Mouse (Mus musculus): Measurements from ENCODE around the gene Apoc4.

Gene Apoc4

DNA sequence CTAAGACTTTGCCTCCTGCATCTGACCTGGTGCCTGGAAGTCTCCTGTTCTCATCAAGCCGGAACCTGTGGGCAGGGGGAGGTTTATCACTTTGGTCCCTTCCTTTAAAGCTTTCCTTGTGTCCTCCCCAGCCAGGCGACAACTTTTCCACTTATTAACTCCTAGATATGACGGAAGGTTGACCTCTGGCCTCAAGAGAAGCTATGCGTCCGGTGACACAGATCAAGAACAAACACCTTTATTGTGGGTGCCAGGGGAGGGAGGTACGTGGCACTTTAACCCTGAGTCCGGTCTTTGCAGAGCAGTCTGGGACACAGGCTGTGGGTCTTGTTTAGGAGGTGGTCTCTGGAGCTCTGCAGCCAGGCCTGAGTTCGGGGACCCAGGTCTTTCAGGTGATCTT is 3.4 kb downstream of the Apoc4 start, which contains the start of gene Apoc2:
Gene Apoc2, minus strand, starts transcription at position 70 of the 400 bp plus-strand sequence.
- no peak for DNase-seq (ENCODE audit: low read depth, low spot score)
- no peaks in the 10 kb centered on the region for H3K27me3 ChIP-seq (ENCODE audit: control insufficient read depth, insufficient read depth, low read length, poor library complexity, severe bottlenecking)

DNA sequence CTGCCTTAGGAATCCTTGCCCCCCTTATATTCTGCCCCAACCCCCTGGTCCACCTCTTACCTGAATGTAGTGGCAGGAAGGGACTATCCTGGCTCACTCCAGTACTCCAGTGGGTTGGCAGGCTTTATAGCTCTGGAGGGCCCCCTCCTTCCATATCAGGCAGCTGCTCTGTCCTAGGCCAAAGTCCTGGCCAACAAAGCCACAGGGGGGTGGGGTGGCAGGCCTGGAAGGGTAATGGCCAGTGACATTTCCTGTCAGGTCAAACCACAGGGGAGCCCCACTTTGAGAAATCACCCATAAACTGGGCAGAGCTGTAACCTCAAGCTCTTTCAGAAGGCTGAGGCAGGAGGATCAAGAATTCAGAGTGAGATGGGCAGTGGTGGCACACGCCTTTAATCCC is 4.6 kb downstream of the Apoc4 start:
- no peak for DNase-seq (ENCODE audit: low read depth, low spot score)
- Histone ChIP-seq H3K27me3 (ENCODE audit: control insufficient read depth, insufficient read depth, low read length, poor library complexity, severe bottlenecking) (no peaks in the 10 kb centered on the region), H3K36me3 (ENCODE audit: control insufficient read depth, insufficient read depth, low read length, poor library complexity, severe bottlenecking) (no peaks in the 10 kb centered on the region)

More for the DNA sequence above, 3.4 kb downstream of the Apoc4 start, which contains the start of gene Apoc2:
- H3K36me3 ChIP-seq (ENCODE audit: control insufficient read depth, insufficient read depth, low read length, poor library complexity, severe bottlenecking), result no peaks in the 10 kb centered on the region

DNA sequence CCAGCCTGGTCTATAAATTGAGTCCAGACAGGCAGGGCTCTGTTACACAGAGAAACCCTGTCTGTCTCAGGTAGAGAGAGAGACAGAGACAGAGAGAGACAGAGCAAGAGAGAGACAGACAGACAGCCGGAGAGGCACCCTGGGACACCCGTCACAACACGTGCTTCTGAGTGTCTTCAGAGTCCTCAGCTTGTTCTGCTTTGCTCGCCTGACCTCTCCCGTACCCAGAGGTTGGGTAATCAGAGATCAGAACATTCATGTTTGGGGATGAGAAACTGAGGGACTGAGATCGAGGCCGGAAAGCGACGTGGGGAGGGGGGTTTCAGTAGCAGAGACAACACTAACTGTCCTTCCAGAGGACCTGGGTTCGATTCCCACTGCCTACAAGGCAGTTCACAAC is 5.5 kb downstream of the Apoc4 start:
- Histone ChIP-seq H3K36me3 (ENCODE audit: control insufficient read depth, insufficient read depth, low read length, poor library complexity, severe bottlenecking) (no peaks in the 10 kb centered on the region), H3K27me3 (ENCODE audit: control insufficient read depth, insufficient read depth, low read length, poor library complexity, severe bottlenecking) (no peaks in the 10 kb centered on the region)
- no peak for DNase-seq (ENCODE audit: low read depth, low spot score)

DNA sequence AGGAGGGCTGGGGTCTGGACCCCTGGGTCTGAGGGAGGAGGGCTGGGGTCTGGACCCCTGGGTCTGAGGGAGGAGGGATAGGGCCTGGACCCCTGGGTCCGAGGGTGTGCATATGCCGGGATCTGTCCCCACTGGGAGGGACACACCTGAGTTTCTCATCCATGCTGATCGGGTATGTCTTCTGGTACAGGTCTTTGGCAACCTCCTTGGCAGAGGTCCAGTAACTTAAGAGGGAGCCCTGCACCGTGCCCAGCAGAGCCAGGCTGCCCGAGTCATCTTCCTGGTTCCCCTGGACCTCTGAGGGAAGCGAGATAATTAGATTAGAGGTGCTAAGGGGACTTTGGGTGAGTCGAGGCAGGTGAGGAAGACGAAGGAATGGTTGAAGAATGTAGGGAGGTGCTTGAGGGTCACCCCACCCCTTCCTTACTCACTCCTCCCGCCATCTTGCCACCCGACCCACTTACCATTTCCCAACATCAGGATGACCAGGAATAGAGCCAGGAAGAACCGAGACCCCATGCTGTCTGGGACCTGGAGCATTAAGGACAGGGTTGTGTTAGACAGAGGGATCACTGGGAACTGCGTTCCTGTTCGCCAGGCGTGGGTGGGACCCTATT is 8.1 kb downstream of the Apoc4 start:
- no peaks in the 10 kb centered on the region for H3K36me3 ChIP-seq (ENCODE audit: control insufficient read depth, insufficient read depth, low read length, poor library complexity, severe bottlenecking)
- H3K27me3 ChIP-seq (ENCODE audit: control insufficient read depth, insufficient read depth, low read length, poor library complexity, severe bottlenecking), result no peaks in the 10 kb centered on the region
- DNase-seq (ENCODE audit: low read depth, low spot score), result no peak

DNA sequence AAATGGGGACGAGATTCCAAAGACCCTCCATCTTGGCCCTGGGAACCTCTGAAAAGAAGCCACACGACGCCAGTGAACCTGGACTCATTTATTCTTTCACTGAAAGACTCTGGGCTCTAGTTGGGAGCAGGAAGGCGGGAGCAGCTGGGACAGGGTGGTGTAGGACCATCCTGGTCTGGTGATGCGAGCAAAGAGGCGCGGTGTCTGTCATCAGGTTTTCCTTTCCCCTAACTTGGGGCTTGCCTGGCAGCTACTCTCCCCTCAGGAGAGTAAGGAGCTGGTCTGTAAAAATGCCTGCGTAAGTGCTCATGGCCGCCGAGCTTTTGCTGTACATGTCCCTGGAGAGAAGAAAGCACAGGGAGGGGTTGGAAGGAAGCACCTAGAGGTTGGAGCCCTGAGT is 9.8 kb downstream of the Apoc4 start:
- no peak for DNase-seq (ENCODE audit: low read depth, low spot score)
- no peaks in the 10 kb centered on the region for H3K27me3 ChIP-seq (ENCODE audit: control insufficient read depth, insufficient read depth, low read length, poor library complexity, severe bottlenecking)
- no peaks in the 10 kb centered on the region for H3K36me3 ChIP-seq (ENCODE audit: control insufficient read depth, insufficient read depth, low read length, poor library complexity, severe bottlenecking)

DNA sequence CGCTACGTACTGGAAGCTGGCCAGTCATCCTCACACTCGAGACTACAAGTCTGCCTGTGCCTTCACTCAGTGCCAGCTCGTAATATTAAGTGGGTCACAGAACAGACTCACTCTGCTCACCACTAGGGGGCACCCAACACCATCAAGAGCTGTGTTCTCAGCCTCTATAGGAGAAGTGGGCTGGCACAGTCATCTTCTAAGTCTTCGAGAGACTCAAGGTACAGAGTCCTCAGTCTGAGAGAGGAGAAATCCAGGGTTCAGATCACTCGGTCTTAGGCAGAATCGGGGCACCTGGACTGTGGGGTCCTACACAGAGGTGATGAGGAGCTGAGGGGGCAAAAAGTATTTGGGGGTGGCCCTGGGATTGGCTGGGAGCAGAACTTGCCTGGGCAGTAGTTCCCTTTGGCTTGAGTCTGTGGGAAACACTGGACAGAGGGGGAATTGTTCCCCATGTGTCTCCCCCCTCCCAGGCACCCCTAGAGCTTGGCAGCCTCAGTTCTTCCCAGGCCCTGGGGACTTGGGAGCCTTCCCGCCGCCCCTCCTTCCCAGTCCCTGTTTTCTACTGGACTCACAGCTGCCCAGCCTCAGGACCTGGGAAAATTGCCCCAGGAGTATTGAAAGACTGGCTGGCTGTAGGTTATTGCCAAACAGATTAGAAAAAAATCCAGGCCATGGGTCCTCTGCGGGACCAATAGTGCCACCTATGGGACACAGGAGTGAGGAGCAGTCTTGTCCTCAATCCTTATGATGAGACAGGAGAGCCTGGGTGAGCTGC is 12.1 kb downstream of the Apoc4 start:
- Histone ChIP-seq H3K36me3 (ENCODE audit: control insufficient read depth, insufficient read depth, low read length, poor library complexity, severe bottlenecking) (no peaks in the 10 kb centered on the region), H3K27me3 (ENCODE audit: control insufficient read depth, insufficient read depth, low read length, poor library complexity, severe bottlenecking) (no peaks in the 10 kb centered on the region)
- DNase-seq (ENCODE audit: low read depth, low spot score), result peak; percentile 96

DNA sequence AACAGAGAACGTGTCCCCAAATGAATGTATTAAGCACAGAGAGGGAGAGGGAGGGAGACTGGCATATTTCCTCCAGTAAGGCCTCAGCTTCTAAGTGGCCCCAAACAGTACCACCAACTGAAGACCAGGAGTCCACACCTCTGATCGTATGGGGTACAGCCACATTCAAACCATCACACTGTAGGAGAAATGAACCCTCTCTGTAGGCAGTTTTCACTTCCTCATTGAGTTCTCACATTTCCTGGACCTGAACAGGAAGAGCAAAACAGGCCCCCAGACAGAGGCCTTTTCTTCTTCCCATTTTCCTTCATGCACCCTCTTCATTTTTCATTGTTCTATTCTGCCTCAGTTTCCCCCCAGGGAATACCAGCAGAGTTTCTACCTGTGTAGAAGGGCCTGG is 13.8 kb downstream of the Apoc4 start:
- no peaks in the 10 kb centered on the region for H3K36me3 ChIP-seq (ENCODE audit: control insufficient read depth, insufficient read depth, low read length, poor library complexity, severe bottlenecking)
- no peaks in the 10 kb centered on the region for H3K27me3 ChIP-seq (ENCODE audit: control insufficient read depth, insufficient read depth, low read length, poor library complexity, severe bottlenecking)
- DNase-seq (ENCODE audit: low read depth, low spot score), result peak; percentile 76

DNA sequence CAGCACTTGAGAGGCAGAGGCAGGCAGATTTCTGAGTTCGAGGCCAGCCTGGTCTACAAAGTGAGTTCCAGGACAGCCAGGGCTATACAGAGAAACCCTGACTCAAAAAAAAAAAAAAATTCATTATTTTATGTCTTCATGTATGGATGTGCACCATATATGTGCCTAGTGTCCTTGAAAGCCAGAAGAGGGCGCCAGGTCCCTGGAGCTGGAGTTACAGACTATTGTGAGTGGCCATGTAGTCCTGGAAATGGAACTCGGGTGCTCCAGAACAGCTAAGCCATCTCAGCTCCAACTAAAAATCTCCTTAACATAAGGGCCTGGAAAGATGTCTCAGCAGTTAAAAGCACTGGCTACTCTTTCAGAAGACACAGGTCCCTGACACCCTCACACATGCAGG is 14.5 kb downstream of the Apoc4 start:
- DNase-seq (ENCODE audit: low read depth, low spot score), result peak; percentile 33
- Histone ChIP-seq H3K27me3 (ENCODE audit: control insufficient read depth, insufficient read depth, low read length, poor library complexity, severe bottlenecking) (no peaks in the 10 kb centered on the region), H3K36me3 (ENCODE audit: control insufficient read depth, insufficient read depth, low read length, poor library complexity, severe bottlenecking) (no peaks in the 10 kb centered on the region)

DNA sequence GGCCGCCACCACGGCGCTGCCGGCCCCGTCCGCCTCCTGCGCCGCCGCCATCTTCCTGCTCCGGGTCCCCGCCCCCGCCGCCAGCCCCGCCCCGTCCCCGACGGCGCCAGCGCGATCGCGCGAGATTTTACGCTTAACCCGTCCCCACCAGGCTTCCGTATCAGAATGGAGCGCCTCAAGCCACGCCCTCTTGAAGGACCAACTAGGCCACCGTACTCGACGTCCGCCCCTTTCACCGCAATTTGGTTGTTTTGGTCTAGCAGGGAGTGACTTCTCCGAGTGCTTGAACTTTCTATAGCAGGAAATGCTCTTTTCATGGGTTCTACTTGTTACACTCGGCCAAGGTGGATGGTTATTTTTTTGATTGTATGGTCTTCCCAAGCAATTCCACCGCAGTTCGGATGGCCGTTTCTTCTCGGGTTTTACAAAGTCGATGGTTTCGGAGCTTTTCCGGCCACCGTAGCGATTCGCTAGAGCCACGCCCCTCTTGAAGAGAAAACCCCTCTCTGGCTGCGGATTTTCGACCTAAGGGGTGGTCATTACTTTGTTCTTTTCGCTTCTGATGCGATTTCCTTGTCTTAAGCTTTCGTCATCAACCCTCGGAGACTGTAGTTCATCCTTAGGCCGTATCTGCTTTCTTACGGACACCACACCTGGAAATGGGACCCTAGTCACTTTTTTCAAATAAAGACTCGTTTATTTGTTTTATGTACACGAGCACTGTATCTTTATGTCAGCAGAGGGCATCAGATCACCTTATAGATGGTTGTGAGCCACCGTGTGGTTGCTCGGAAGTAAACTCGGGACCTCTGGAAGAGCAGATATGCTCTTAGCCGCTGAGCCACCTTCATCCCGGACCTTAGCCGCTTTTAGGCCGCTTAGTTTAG is 16.1 kb downstream of the Apoc4 start, which contains the start of gene Clptm1:
Gene Clptm1, minus strand, starts transcription at position 79 of the 887 bp plus-strand sequence.
- Histone ChIP-seq H3K27me3 (ENCODE audit: control insufficient read depth, insufficient read depth, low read length, poor library complexity, severe bottlenecking) (no peaks in the 10 kb centered on the region), H3K36me3 (ENCODE audit: control insufficient read depth, insufficient read depth, low read length, poor library complexity, severe bottlenecking) (no peaks in the 10 kb centered on the region)
- DNase-seq (ENCODE audit: low read depth, low spot score), result peak; percentile 98

DNA sequence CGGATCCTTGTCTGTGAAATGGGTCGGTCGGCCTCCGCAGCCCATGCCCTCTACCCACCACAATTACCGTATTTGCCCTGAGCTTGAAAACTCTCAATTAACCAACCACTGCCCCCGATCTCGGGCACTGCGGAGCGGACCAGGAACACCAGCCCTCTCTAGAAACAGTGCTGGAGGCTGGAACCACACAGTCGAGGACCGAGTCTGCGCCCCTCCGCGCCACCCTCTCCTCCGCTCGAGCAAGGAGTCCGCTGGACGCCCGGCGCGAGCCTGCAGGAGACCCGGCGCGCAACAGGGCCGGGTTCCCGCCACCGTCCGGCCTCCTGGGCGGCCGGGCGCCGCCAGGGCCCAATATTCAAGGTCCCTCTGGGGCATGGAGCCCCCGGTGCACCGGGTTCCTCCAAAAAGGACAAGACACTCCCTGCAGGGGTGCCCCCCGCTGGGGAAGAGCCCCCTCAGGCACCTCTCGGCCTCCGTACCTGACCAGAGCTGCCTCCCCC is 16.8 kb downstream of the Apoc4 start:
- Histone ChIP-seq H3K27me3 (ENCODE audit: control insufficient read depth, insufficient read depth, low read length, poor library complexity, severe bottlenecking) (no peaks in the 10 kb centered on the region), H3K36me3 (ENCODE audit: control insufficient read depth, insufficient read depth, low read length, poor library complexity, severe bottlenecking) (no peaks in the 10 kb centered on the region)
- DNase-seq (ENCODE audit: low read depth, low spot score), result no peak

DNA sequence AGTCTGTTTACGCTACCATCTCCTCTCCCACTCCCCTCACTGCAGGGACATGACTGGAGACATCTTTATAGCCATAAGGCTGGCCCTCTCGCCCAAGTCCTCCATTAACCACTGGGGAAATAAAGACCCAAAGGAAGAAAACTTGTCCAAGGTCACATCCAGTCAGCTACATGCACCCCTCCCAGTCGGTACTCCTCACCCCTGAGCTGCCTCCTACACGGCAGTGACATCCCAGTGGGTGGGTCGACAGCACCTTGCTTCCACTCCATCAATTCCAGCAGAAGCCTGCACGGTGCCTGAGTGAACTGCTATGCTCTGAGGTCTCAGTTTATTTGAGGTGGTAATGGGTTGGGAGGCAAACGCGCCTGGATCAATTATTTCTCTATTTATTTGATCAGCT is 17.3 kb downstream of the Apoc4 start:
- Histone ChIP-seq H3K27me3 (ENCODE audit: control insufficient read depth, insufficient read depth, low read length, poor library complexity, severe bottlenecking) (no peaks in the 10 kb centered on the region), H3K36me3 (ENCODE audit: control insufficient read depth, insufficient read depth, low read length, poor library complexity, severe bottlenecking) (no peaks in the 10 kb centered on the region; the same call in 1 of the 2 replicates)
- DNase-seq (ENCODE audit: low read depth, low spot score), result no peak

DNA sequence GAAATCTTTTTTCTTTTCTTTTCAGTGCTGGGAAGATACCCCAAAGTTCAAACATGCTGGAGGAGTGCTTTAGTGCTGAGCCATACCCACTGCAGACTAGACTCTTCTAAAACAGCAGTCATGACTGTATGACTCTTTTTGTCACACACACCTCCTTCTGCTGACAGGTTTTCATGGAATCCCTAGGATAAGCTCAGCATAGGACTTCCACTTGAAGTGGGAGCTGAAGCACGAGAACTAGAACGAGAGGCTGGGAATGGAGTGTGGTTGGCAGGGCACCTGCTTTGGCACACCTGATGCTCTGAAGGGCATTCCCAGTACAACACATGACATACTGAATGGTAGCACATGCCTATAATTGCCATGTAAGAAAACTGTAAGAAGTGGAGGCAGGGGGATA is 28.7 kb downstream of the Apoc4 start:
- peaks cover 8% of the 10 kb centered on the region for H3K36me3 ChIP-seq (ENCODE audit: control insufficient read depth, insufficient read depth, low read length, poor library complexity, severe bottlenecking)
- no peak for DNase-seq (ENCODE audit: low read depth, low spot score)
- H3K27me3 ChIP-seq (ENCODE audit: control insufficient read depth, insufficient read depth, low read length, poor library complexity, severe bottlenecking), result no peaks in the 10 kb centered on the region

DNA sequence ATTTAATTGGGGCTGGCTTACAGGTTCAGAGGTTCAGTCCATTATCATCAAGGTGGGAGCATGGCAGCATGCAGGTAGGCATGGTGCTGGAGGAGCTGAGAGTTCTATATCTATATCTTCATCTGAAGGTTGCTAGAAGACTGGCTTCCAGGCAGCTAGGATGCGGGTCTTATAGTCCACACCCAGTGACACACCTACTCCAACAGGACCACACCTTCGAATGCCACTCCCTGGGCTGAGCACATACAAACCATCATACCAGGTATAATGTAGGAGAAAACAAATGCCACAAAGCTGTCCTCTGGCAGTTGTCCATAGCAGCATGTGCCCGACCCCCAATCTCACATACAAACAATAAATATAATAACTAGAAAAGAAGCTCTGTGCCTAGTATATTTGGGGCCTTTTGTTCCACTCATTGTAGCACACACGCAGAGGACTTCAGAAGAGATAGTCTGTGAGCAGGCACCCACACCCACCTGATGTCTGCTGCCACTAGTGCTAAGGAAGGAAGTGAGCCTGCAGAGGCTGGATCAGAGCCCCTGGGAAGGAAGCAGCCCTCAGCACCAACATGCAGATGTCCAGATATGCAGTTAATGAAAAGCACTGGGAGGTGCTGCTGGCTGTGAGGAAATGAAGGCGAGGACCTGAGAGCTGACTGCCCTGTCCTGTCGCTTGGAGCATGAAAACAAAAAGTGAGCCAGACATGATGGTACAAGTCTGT is 30.1 kb downstream of the Apoc4 start:
- no peak for DNase-seq (ENCODE audit: low read depth, low spot score)
- H3K36me3 ChIP-seq (ENCODE audit: control insufficient read depth, insufficient read depth, low read length, poor library complexity, severe bottlenecking), result peaks cover 11% of the 10 kb centered on the region
- H3K27me3 ChIP-seq (ENCODE audit: control insufficient read depth, insufficient read depth, low read length, poor library complexity, severe bottlenecking), result no peaks in the 10 kb centered on the region

DNA sequence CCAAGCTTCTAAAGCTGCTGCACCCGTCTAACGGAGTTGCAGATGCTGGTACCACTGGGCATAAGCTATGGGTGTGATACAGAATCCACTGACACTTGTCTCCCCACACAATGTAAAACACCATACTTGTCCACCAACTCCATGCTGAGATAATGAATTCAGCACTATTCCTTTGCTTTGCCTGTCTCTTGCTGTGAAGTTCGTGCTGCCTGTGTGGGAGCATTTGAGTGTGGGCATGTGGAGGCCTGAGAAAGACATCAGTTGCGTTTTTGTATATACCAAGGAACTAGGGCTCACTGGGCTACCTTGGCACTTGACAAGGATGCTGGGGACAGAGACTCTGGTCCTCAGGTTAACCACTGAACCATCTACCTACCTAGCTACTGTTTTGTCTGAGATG is 40.1 kb downstream of the Apoc4 start:
- DNase-seq (ENCODE audit: low read depth, low spot score), result no peak
- Histone ChIP-seq H3K27me3 (ENCODE audit: control insufficient read depth, insufficient read depth, low read length, poor library complexity, severe bottlenecking) (no peaks in the 10 kb centered on the region), H3K36me3 (ENCODE audit: control insufficient read depth, insufficient read depth, low read length, poor library complexity, severe bottlenecking) (peaks cover 30% of the 10 kb centered on the region)

Measured in splenic B cell, adult 2 months (primary cell).